Mouse (Mus musculus) midbrain, embryonic 13.5 days (tissue): ENCODE results near the gene Aox4. TPM values are rescaled to one million over a fixed set of nuclear protein-coding genes. Genes with fewer than 3 reads are reported as not detected.

Experiments used
- ATAC-seq: fragments of 200-750 bp; cut with Nextera tagmentation; 2 replicates; pipeline ENCODE4 v1.8.0; 2017; ENCODE audit warnings: mild to moderate bottlenecking, moderate TSS enrichment, moderate library complexity
- H3K27ac ChIP-seq: fragments of 300-500 bp; sonication (generic); 2 replicates; pipeline ENCODE4 v1.5.1; 2015; ENCODE audit warnings: inconsistent platforms, mild to moderate bottlenecking, moderate library complexity
- H3K27me3 ChIP-seq: fragments of 300-500 bp; sonication (generic); 2 replicates; pipeline ENCODE4 v1.6.1; 2015; ENCODE audit warnings: mild to moderate bottlenecking, inconsistent platforms
- H3K36me3 ChIP-seq: fragments of 300-500 bp; sonication (generic); 2 replicates; pipeline ENCODE4 v1.6.1; 2015; ENCODE audit warnings: mild to moderate bottlenecking, inconsistent platforms
- H3K4me1 ChIP-seq: fragments of 300-500 bp; sonication (generic); replicated peaks from 2 replicates; pipeline ENCODE4 v1.6.1; 2015; ENCODE audit warnings: inconsistent platforms
- H3K4me2 ChIP-seq: fragments of 300-500 bp; sonication (generic); replicated peaks from 2 replicates; pipeline ENCODE4 v1.6.1; 2015; ENCODE audit warnings: moderate library complexity, mild to moderate bottlenecking, inconsistent platforms
- H3K4me3 ChIP-seq: fragments of 300-500 bp; sonication (generic); replicated peaks from 2 replicates; pipeline ENCODE4 v1.5.1; 2015; ENCODE audit warnings: mild to moderate bottlenecking, inconsistent platforms
- H3K9ac ChIP-seq: fragments of 300-500 bp; sonication (generic); replicated peaks from 2 replicates; pipeline ENCODE4 v1.6.1; 2015; ENCODE audit warnings: mild to moderate bottlenecking, inconsistent platforms
- H3K9me3 ChIP-seq: fragments of 300-500 bp; sonication (generic); 2 replicates; pipeline ENCODE4 v1.6.1; 2016; ENCODE audit warnings: mild to moderate bottlenecking, inconsistent platforms
- WGBS: fragments of 180-500 bp; shearing (Covaris S2); methylation state at CpG from one replicate; pipeline ENCODE4 v1.1.7; 2015; 5-methylcytosine and 5-hydroxymethylcytosine counted together
- polyA plus RNA-seq: library from polyadenylated mRNA; unstranded; fragments of >200 nt; fragmentation: Nextera tagmentation; extraction: Ambion mirVana; gene quantifications from 2 replicates; pipeline ENCODE4 v1.2.1, GENCODE M21; 2015

Gene Aox4
- polyA plus RNA-seq, result 0.05 and 0.19 TPM in 2 replicates

- no peak within 1 kb of the TSS for H3K9ac ChIP-seq
- H3K36me3 ChIP-seq, result no peaks in the 10 kb centered on the region
- no peaks in the 10 kb centered on the region for H3K9me3 ChIP-seq
- H3K27me3 ChIP-seq, result no peaks in the 10 kb centered on the region
- 89% methylated on average over 17 of the region's 17 CpGs for WGBS
- H3K4me1 ChIP-seq, result no peaks in the 10 kb centered on the region
- no peak within 1 kb of the TSS for H3K4me3 ChIP-seq
- ATAC-seq, result no peak
- no peak within 1 kb of the TSS for H3K27ac ChIP-seq
- no peak within 1 kb of the TSS for H3K4me2 ChIP-seq
These were observed at the start of gene Aox4 for GRCm38 (mm10) chr1:58210203-58210602. Gene Aox4 (plus strand): TSS chr1:58210397.

GRCm38 (mm10) chr1:58169893-58170292 is 40.3 kb upstream of the Aox4 start:
- H3K27me3 ChIP-seq, result no peaks in the 10 kb centered on the region
- no peaks in the 10 kb centered on the region for H3K9me3 ChIP-seq
- no peaks in the 10 kb centered on the region for H3K4me1 ChIP-seq
- H3K4me3 ChIP-seq, result no peak overlapping the region
- H3K4me2 ChIP-seq, result no peak overlapping the region
- H3K27ac ChIP-seq, result no peak overlapping the region
- H3K36me3 ChIP-seq, result no peaks in the 10 kb centered on the region
- no peak for ATAC-seq
- H3K9ac ChIP-seq, result no peak overlapping the region
- WGBS, result 83% methylated on average over 6 of the region's 6 CpGs

- H3K27ac ChIP-seq, result no peak overlapping the region
- H3K36me3 ChIP-seq, result no peaks in the 10 kb centered on the region
- 21% methylated on average over 5 of the region's 5 CpGs for WGBS
- ATAC-seq, result peak; percentile 87
- no peaks in the 10 kb centered on the region for H3K27me3 ChIP-seq
- no peak overlapping the region for H3K9ac ChIP-seq
- H3K4me2 ChIP-seq, result no peak overlapping the region
- H3K4me3 ChIP-seq, result no peak overlapping the region
- H3K9me3 ChIP-seq, result no peaks in the 10 kb centered on the region
- peaks cover 11% of the 10 kb centered on the region for H3K4me1 ChIP-seq
These were observed 21.6 kb upstream of the Aox4 start for GRCm38 (mm10) chr1:58188514-58189175.

- Histone ChIP-seq H3K9ac (no peak overlapping the region), H3K27ac (no peak overlapping the region), H3K27me3 (no peaks in the 10 kb centered on the region), H3K36me3 (no peaks in the 10 kb centered on the region), H3K4me3 (no peak overlapping the region), H3K4me1 (no peaks in the 10 kb centered on the region), H3K4me2 (no peak overlapping the region), H3K9me3 (no peaks in the 10 kb centered on the region)
- 91% methylated on average over 12 of the region's 12 CpGs for WGBS
- ATAC-seq, result no peak
These were observed 15.9 kb upstream of the Aox4 start for GRCm38 (mm10) chr1:58194317-58194716.

- no peak for ATAC-seq
- H3K4me2 ChIP-seq, result peak overlapping the region; percentile 5; the same call in 1 of the 2 replicates
- no peaks in the 10 kb centered on the region for H3K36me3 ChIP-seq
- no peak overlapping the region for H3K9ac ChIP-seq
- no peaks in the 10 kb centered on the region for H3K9me3 ChIP-seq
- H3K4me3 ChIP-seq, result no peak overlapping the region
- no peak overlapping the region for H3K27ac ChIP-seq
- no peaks in the 10 kb centered on the region for H3K27me3 ChIP-seq
- WGBS, result 86% methylated on average over 3 of the region's 3 CpGs
- no peaks in the 10 kb centered on the region for H3K4me1 ChIP-seq
These were observed 15.2 kb upstream of the Aox4 start for GRCm38 (mm10) chr1:58194988-58195387.

- Histone ChIP-seq H3K4me2 (peak overlapping the region; percentile 5; the same call in 1 of the 2 replicates), H3K36me3 (no peaks in the 10 kb centered on the region), H3K4me3 (no peak overlapping the region), H3K27ac (no peak overlapping the region), H3K27me3 (no peaks in the 10 kb centered on the region), H3K9me3 (no peaks in the 10 kb centered on the region), H3K4me1 (no peaks in the 10 kb centered on the region), H3K9ac (no peak overlapping the region)
- ATAC-seq, result no peak
- WGBS, result 21% methylated on average over 10 of the region's 10 CpGs
These were observed 14.7 kb upstream of the Aox4 start for GRCm38 (mm10) chr1:58195541-58195940.

- Histone ChIP-seq H3K27ac (no peak overlapping the region), H3K4me1 (no peaks in the 10 kb centered on the region), H3K9me3 (no peaks in the 10 kb centered on the region), H3K4me3 (no peak overlapping the region), H3K36me3 (no peaks in the 10 kb centered on the region), H3K4me2 (no peak overlapping the region), H3K27me3 (no peaks in the 10 kb centered on the region), H3K9ac (no peak overlapping the region)
- ATAC-seq, result no peak
- WGBS, result 77% methylated on average over 9 of the region's 9 CpGs
These were observed 13.2 kb upstream of the Aox4 start for GRCm38 (mm10) chr1:58197023-58197422.

GRCm38 (mm10) chr1:58198386-58198785 is 11.8 kb upstream of the Aox4 start:
- no peaks in the 10 kb centered on the region for H3K36me3 ChIP-seq
- H3K4me1 ChIP-seq, result no peaks in the 10 kb centered on the region
- H3K9ac ChIP-seq, result no peak overlapping the region
- H3K27me3 ChIP-seq, result no peaks in the 10 kb centered on the region
- no peak overlapping the region for H3K27ac ChIP-seq
- no peak for ATAC-seq
- H3K4me2 ChIP-seq, result no peak overlapping the region
- 87% methylated on average over 4 of the region's 4 CpGs for WGBS
- no peak overlapping the region for H3K4me3 ChIP-seq
- no peaks in the 10 kb centered on the region for H3K9me3 ChIP-seq

GRCm38 (mm10) chr1:58212805-58213204 is 2.6 kb downstream of the Aox4 start:
- H3K27ac ChIP-seq, result no peak overlapping the region
- no peak overlapping the region for H3K4me2 ChIP-seq
- H3K4me1 ChIP-seq, result no peaks in the 10 kb centered on the region
- H3K36me3 ChIP-seq, result no peaks in the 10 kb centered on the region
- no peak for ATAC-seq
- H3K27me3 ChIP-seq, result no peaks in the 10 kb centered on the region
- WGBS, result 90% methylated on average over 7 of the region's 7 CpGs
- no peak overlapping the region for H3K9ac ChIP-seq
- H3K4me3 ChIP-seq, result no peak overlapping the region
- H3K9me3 ChIP-seq, result no peaks in the 10 kb centered on the region

- H3K9me3 ChIP-seq, result no peaks in the 10 kb centered on the region
- no peak for ATAC-seq
- no peak overlapping the region for H3K9ac ChIP-seq
- no peaks in the 10 kb centered on the region for H3K36me3 ChIP-seq
- H3K27ac ChIP-seq, result no peak overlapping the region
- H3K27me3 ChIP-seq, result no peaks in the 10 kb centered on the region
- H3K4me1 ChIP-seq, result no peaks in the 10 kb centered on the region
- WGBS, result 92% methylated on average over 5 of the region's 5 CpGs
- H3K4me2 ChIP-seq, result no peak overlapping the region
- no peak overlapping the region for H3K4me3 ChIP-seq
These were observed 3.6 kb downstream of the Aox4 start for GRCm38 (mm10) chr1:58213838-58214237.

GRCm38 (mm10) chr1:58215353-58215752 is 5.2 kb downstream of the Aox4 start:
- Histone ChIP-seq H3K36me3 (no peaks in the 10 kb centered on the region), H3K9me3 (no peaks in the 10 kb centered on the region), H3K27me3 (no peaks in the 10 kb centered on the region), H3K27ac (no peak overlapping the region), H3K4me1 (no peaks in the 10 kb centered on the region), H3K4me2 (no peak overlapping the region), H3K4me3 (no peak overlapping the region), H3K9ac (no peak overlapping the region)
- WGBS, result 94% methylated on average over 4 of the region's 4 CpGs
- no peak for ATAC-seq

- ATAC-seq, result no peak
- H3K4me2 ChIP-seq, result no peak overlapping the region
- H3K9me3 ChIP-seq, result no peaks in the 10 kb centered on the region
- H3K9ac ChIP-seq, result no peak overlapping the region
- no peaks in the 10 kb centered on the region for H3K36me3 ChIP-seq
- H3K4me3 ChIP-seq, result no peak overlapping the region
- H3K4me1 ChIP-seq, result 0 out of 2 replicates have a peak, but pooled peaks cover 2% of the 10 kb centered on the region
- WGBS, result 91% methylated on average over 7 of the region's 7 CpGs
- no peaks in the 10 kb centered on the region for H3K27me3 ChIP-seq
- H3K27ac ChIP-seq, result no peak overlapping the region
These were observed 5.8 kb downstream of the Aox4 start for GRCm38 (mm10) chr1:58215956-58216532.

- WGBS, result 66% methylated on average over 6 of the region's 6 CpGs
- no peaks in the 10 kb centered on the region for H3K36me3 ChIP-seq
- ATAC-seq, result no peak
- no peak overlapping the region for H3K9ac ChIP-seq
- no peak overlapping the region for H3K4me2 ChIP-seq
- H3K4me1 ChIP-seq, result 0 out of 2 replicates have a peak, but pooled peaks cover 3% of the 10 kb centered on the region
- H3K27me3 ChIP-seq, result no peaks in the 10 kb centered on the region
- H3K4me3 ChIP-seq, result no peak overlapping the region
- H3K27ac ChIP-seq, result no peak overlapping the region
- H3K9me3 ChIP-seq, result no peaks in the 10 kb centered on the region
These were observed 10.9 kb downstream of the Aox4 start for GRCm38 (mm10) chr1:58221070-58221469.
